8 mouse cellular contexts compared by ENCODE assay signal in the genomic region with DNA sequence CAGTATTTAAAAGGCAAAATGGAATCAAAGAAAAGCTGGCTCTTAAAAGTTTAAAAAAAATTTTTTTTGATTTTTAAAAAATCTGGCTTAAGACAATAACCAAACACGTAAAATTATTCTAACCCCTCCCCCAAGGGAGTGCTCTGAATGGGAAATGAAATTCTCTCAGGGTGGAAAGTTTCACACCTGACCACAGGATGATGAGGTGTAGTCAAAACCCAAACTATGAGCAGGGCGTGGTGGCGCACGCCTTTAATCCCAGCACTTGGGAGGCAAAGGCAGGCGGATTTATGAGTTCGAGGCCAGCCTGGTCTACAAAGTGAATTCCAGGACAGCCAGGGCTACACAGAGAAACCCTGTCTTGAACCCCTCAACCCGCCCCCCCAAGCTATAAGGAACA. TPM values are rescaled to one million over a fixed set of nuclear protein-coding genes. Genes with fewer than 3 reads are reported as not detected.
DNase-seq lines count a peak whose midpoint lies in the region; ATAC-seq and TF ChIP-seq lines count a peak whose summit lies in the region.
"Not testable (repeated sequence)": the region's sequence is repeated elsewhere in the genome, so short reads cannot be mapped to it uniquely, and the experiment has no call there.

No protein-coding gene starts in this region.

- H3K9me3 ChIP-seq in embryonic facial prominence, embryonic 13.5 days; hindbrain, embryonic 13.5 days; kidney, embryonic 15.5 days (replicated peaks); liver, embryonic 14.5 days (ENCODE audit: control insufficient read depth, low read length); midbrain, embryonic 14.5 days (ENCODE audit: control insufficient read depth, low read length); stomach, embryonic 14.5 days (ENCODE audit: control insufficient read depth, low read depth, low read length): not testable (repeated sequence)

- peaks cover 14% of the 10 kb centered on the region for H3K4me1 ChIP-seq in embryonic facial prominence, embryonic 13.5 days
- H3K4me1 ChIP-seq in hindbrain, embryonic 13.5 days (replicated peaks): peaks cover 24% of the 10 kb centered on the region
- H3K4me1 ChIP-seq in kidney, embryonic 15.5 days: peaks cover 20% of the 10 kb centered on the region
- H3K4me1 ChIP-seq in liver, embryonic 14.5 days (replicated peaks; ENCODE audit: control insufficient read depth in 2 of 2, insufficient read depth in 2 of 2, low read length in 1 of 2): peaks cover 7 to 12% of the 10 kb centered on the region in 2 experiments; a peak in 3 of 4 replicates
- peaks cover 11% of the 10 kb centered on the region for H3K4me1 ChIP-seq in midbrain, embryonic 14.5 days (ENCODE audit: control insufficient read depth, insufficient read depth, low read length)
- H3K4me1 ChIP-seq in stomach, embryonic 14.5 days (ENCODE audit: control insufficient read depth, insufficient read depth, low read length): not testable (repeated sequence)

- 87% methylated on average over 7 of the region's 7 CpGs for WGBS in embryonic facial prominence, embryonic 13.5 days
- 92% methylated on average over 7 of the region's 7 CpGs for WGBS in hindbrain, embryonic 13.5 days
- WGBS in kidney, embryonic 15.5 days: 58% methylated on average over 7 of the region's 7 CpGs
- WGBS in liver, embryonic 14.5 days (ENCODE audit: insufficient replicate concordance): 78% methylated on average over 7 of the region's 7 CpGs
- 88% methylated on average over 7 of the region's 7 CpGs for WGBS in midbrain, embryonic 14.5 days
- 69% methylated on average over 7 of the region's 7 CpGs for WGBS in stomach, embryonic 14.5 days

- peak overlapping the region; percentile 97 for H3K4me3 ChIP-seq in embryonic facial prominence, embryonic 13.5 days
- peak overlapping the region; percentile 92; the same call in 1 of the 2 replicates for H3K4me3 ChIP-seq in gastrocnemius, adult 2 months
- peak overlapping the region; percentile 96; the same call in 1 of the 2 replicates for H3K4me3 ChIP-seq in hindbrain, embryonic 13.5 days
- peak overlapping the region; percentile 94 for H3K4me3 ChIP-seq in kidney, embryonic 15.5 days (replicated peaks)
- H3K4me3 ChIP-seq in liver, embryonic 14.5 days (ENCODE audit: insufficient read depth in 1 of 2, low read depth in 2 of 2, low read length in 2 of 2): peak overlapping the region in 1 of 2 experiments; percentile 100; a peak in 2 of 4 replicates
- not testable (repeated sequence) for H3K4me3 ChIP-seq in midbrain, embryonic 14.5 days (replicated peaks; ENCODE audit: low read depth, low read length)
- peak overlapping the region; percentile 99; the same call in 1 of the 2 replicates for H3K4me3 ChIP-seq in stomach, embryonic 14.5 days (ENCODE audit: low read depth, low read length)

- not testable (repeated sequence) for H3K9ac ChIP-seq in embryonic facial prominence, embryonic 13.5 days; hindbrain, embryonic 13.5 days; liver, embryonic 14.5 days (replicated peaks); midbrain, embryonic 14.5 days (replicated peaks; ENCODE audit: low read length); stomach, embryonic 14.5 days (replicated peaks; ENCODE audit: low read depth, low read length)
- H3K9ac ChIP-seq in kidney, embryonic 15.5 days: peak overlapping the region; percentile 100; the same call in 1 of the 2 replicates

- H3K27me3 ChIP-seq in embryonic facial prominence, embryonic 13.5 days; kidney, embryonic 15.5 days; liver, embryonic 14.5 days (ENCODE audit: control insufficient read depth, insufficient read depth, low read length); midbrain, embryonic 14.5 days (ENCODE audit: control insufficient read depth, insufficient read depth, low read length); stomach, embryonic 14.5 days (ENCODE audit: control insufficient read depth, insufficient read depth, low read length): not testable (repeated sequence)
- H3K27me3 ChIP-seq in hindbrain, embryonic 13.5 days: peaks cover 10% of the 10 kb centered on the region; the same call in 1 of the 2 replicates

- peak overlapping the region; percentile 81 for H3K4me2 ChIP-seq in embryonic facial prominence, embryonic 13.5 days
- peak overlapping the region; percentile 72 for H3K4me2 ChIP-seq in hindbrain, embryonic 13.5 days
- peak overlapping the region; percentile 58 for H3K4me2 ChIP-seq in kidney, embryonic 15.5 days
- H3K4me2 ChIP-seq in liver, embryonic 14.5 days (ENCODE audit: low read depth): peak overlapping the region; percentile 86
- peak overlapping the region; percentile 78 for H3K4me2 ChIP-seq in midbrain, embryonic 14.5 days (ENCODE audit: low read length)
- peak overlapping the region; percentile 84 for H3K4me2 ChIP-seq in stomach, embryonic 14.5 days (replicated peaks; ENCODE audit: low read depth, low read length)

- ATAC-seq in embryonic facial prominence, embryonic 13.5 days (ENCODE audit: insufficient number of reproducible peaks, insufficient read depth, low FRiP score, low TSS enrichment, low read depth); hindbrain, embryonic 13.5 days (ENCODE audit: low FRiP score); kidney, embryonic 15.5 days (replicated peaks; ENCODE audit: low FRiP score); liver, embryonic 14.5 days (ENCODE audit: insufficient read depth); midbrain, embryonic 14.5 days (ENCODE audit: low FRiP score, low TSS enrichment); stomach, embryonic 14.5 days (ENCODE audit: insufficient number of reproducible peaks, insufficient read depth, low FRiP score, low read depth): not testable (repeated sequence)

- TF ChIP-seq EP300 in liver, embryonic 14.5 days (IDR thresholded peaks at IDR 0.05; ENCODE audit: low read depth): not testable (repeated sequence)

- peaks cover 47% of the 10 kb centered on the region for H3K36me3 ChIP-seq in embryonic facial prominence, embryonic 13.5 days
- peaks cover 48% of the 10 kb centered on the region for H3K36me3 ChIP-seq in hindbrain, embryonic 13.5 days
- H3K36me3 ChIP-seq in kidney, embryonic 15.5 days: peaks cover 51% of the 10 kb centered on the region
- H3K36me3 ChIP-seq in liver, embryonic 14.5 days (replicated peaks; ENCODE audit: control insufficient read depth, insufficient read depth, low read depth): peaks cover 47% of the 10 kb centered on the region
- H3K36me3 ChIP-seq in midbrain, embryonic 14.5 days (ENCODE audit: control insufficient read depth, insufficient read depth, low read length): peaks cover 47% of the 10 kb centered on the region
- H3K36me3 ChIP-seq in stomach, embryonic 14.5 days (ENCODE audit: control insufficient read depth, insufficient read depth, low read length): peaks cover 46% of the 10 kb centered on the region

- H3K27ac ChIP-seq in embryonic facial prominence, embryonic 13.5 days; gastrocnemius, adult 2 months; hindbrain, embryonic 13.5 days; kidney, embryonic 15.5 days; liver, embryonic 14.5 days; midbrain, embryonic 14.5 days (replicated peaks; ENCODE audit: low read depth, low read length); stomach, embryonic 14.5 days (ENCODE audit: low read length): not testable (repeated sequence)

- peak; percentile 12 to 24 for DNase-seq in B cell, adult 2 months
- not testable (repeated sequence) for DNase-seq in gastrocnemius, adult 2 months; liver, embryonic 14.5 days (ENCODE audit: low read depth in 3 of 3, low spot score in 3 of 3); midbrain, embryonic 14.5 days

- intact Hi-C loops in gastrocnemius, adult 2 months (cut with DNase I): not testable (repeated sequence)

- not testable (repeated sequence) for TF ChIP-seq CTCF in gastrocnemius, adult 2 months (IDR thresholded peaks at IDR 0.05); liver, embryonic 14.5 days (IDR thresholded peaks at IDR 0.05; ENCODE audit: low read depth)

RNA-seq across cellular contexts. Expression of gene Polr2m, which starts 1.9 kb away (rescaled TPM):
- polyA plus RNA-seq in embryonic facial prominence, embryonic 13.5 days (2015; fragmentation: Nextera tagmentation; extraction: Ambion mirVana): 471 and 478 TPM in 2 replicates
- total RNA-seq in gastrocnemius, adult 2 months (2021): 100 to 1,000 TPM; 198 to 274 TPM
- polyA plus RNA-seq in hindbrain, embryonic 13.5 days (2015; fragmentation: Nextera tagmentation; extraction: Ambion mirVana): 320 and 335 TPM in 2 replicates
- polyA plus RNA-seq in kidney, embryonic 15.5 days (2015; fragmentation: Nextera tagmentation; extraction: Ambion mirVana): 477 and 481 TPM in 2 replicates
- 47.3 and 86.5 TPM in 2 replicates for polyA plus RNA-seq in liver, embryonic 14.5 days (2012; rRNA removed)
- 75.2 and 91.5 TPM in 2 replicates for polyA plus RNA-seq in liver, embryonic 14.5 days (2014; fragmentation: Nextera tagmentation; extraction: Ambion mirVana)
- 225 and 305 TPM in 2 replicates for polyA plus RNA-seq in midbrain, embryonic 14.5 days (2014; fragmentation: Nextera tagmentation; extraction: Ambion mirVana)
- polyA plus RNA-seq in stomach, embryonic 14.5 days (2014; fragmentation: Nextera tagmentation; extraction: Ambion mirVana): 316 and 328 TPM in 2 replicates
